Mouse (Mus musculus) gastrocnemius, adult 8-10 months (tissue): ENCODE results near the gene Pde7b. TPM values are rescaled to one million over a fixed set of nuclear protein-coding genes. Genes with fewer than 3 reads are reported as not detected.

Experiments used
- DNase-seq, 2 experiments: peaks; one replicate each; pipeline ENCODE4 v3.0.0; 2022; ENCODE audit warnings: low spot score in 2 of 2
- total RNA-seq, 4 experiments: library from RNA; stranded (reverse); gene quantifications; 2 replicates each; pipeline ENCODE4 v1.2.4; 2022

Pde7b gene
- total RNA-seq, 4 experiments from 2014 or later, result 33.5 to 43.1 (median 41.2) TPM

GRCm38 (mm10) chr10:20437021-20437420, 287.9 kb downstream of the Pde7b start:
- DNase-seq, result no peak

GRCm38 (mm10) chr10:20435913-20436312, 289.0 kb downstream of the Pde7b start:
- DNase-seq, result no peak

GRCm38 (mm10) chr10:20431336-20431735, 293.5 kb downstream of the Pde7b start:
- DNase-seq, result no peak

- DNase-seq, result peak in 1 of 2 experiments; percentile 5
These were observed 303.5 kb downstream of the Pde7b start for GRCm38 (mm10) chr10:20421299-20421883.

- no peak for DNase-seq
These were observed 304.6 kb downstream of the Pde7b start for GRCm38 (mm10) chr10:20420296-20420695.

GRCm38 (mm10) chr10:20418856-20419219, 306.0 kb downstream of the Pde7b start:
- DNase-seq, result no peak

- no peak for DNase-seq
These were observed 306.5 kb downstream of the Pde7b start for GRCm38 (mm10) chr10:20418202-20418855.

- DNase-seq, result no peak
These were observed 315.7 kb downstream of the Pde7b start for GRCm38 (mm10) chr10:20409181-20409580.

GRCm38 (mm10) chr10:20408336-20408735, 316.5 kb downstream of the Pde7b start:
- DNase-seq, result no peak

GRCm38 (mm10) chr10:20405471-20405870, 319.4 kb downstream of the Pde7b start:
- peak in 1 of 2 experiments; percentile 11 for DNase-seq

GRCm38 (mm10) chr10:20402941-20403340, 321.9 kb downstream of the Pde7b start:
- no peak for DNase-seq

GRCm38 (mm10) chr10:20400406-20400805, 324.5 kb downstream of the Pde7b start:
- DNase-seq, result no peak

- no peak for DNase-seq
These were observed 326.1 kb downstream of the Pde7b start for GRCm38 (mm10) chr10:20398641-20399390.

GRCm38 (mm10) chr10:20398224-20398623, 326.7 kb downstream of the Pde7b start:
- no peak for DNase-seq

- DNase-seq, result no peak
These were observed 329.1 kb downstream of the Pde7b start for GRCm38 (mm10) chr10:20395778-20396177.

- DNase-seq, result no peak
These were observed 330.1 kb downstream of the Pde7b start for GRCm38 (mm10) chr10:20394815-20395214.

- no peak for DNase-seq
These were observed 334.3 kb downstream of the Pde7b start for GRCm38 (mm10) chr10:20390568-20390967.

- DNase-seq, result no peak
These were observed 342.0 kb downstream of the Pde7b start for GRCm38 (mm10) chr10:20382807-20383419.

GRCm38 (mm10) chr10:20381352-20381751, 343.5 kb downstream of the Pde7b start:
- no peak for DNase-seq

- no peak for DNase-seq
These were observed 344.1 kb downstream of the Pde7b start for GRCm38 (mm10) chr10:20380798-20381197.

- peak in 1 of 2 experiments; percentile 28 for DNase-seq
These were observed 345.7 kb downstream of the Pde7b start for GRCm38 (mm10) chr10:20379071-20379735.
